Mouse (Mus musculus) embryo, embryonic 10 days (tissue): ENCODE data around the gene Zfp747.

ENCODE experiments used
- DNase-seq: peaks from one replicate; pipeline ENCODE4 v3.0.0-alpha.2; 2015; ENCODE audit warnings: low spot score

The Zfp747 gene

DNA sequence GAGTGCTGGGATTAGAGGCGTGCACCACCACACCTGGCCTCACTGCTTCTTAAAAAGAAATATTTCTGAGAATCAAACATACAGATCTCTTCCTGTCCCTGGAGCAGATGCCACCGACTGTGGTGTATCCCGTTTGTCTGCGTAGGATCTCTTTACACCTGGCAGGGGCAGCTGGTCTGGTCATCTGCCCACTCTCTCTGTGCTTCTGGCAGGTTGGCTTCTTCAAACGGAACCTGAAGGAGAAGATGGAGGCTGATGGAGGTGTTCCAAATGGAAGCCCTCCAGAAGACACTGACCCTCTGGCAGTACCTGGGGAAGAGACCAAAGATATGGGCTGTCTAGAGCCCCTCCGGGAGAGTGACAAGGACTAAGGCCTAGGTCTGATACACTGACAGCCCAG, 42.6 kb downstream of the Zfp747 start:
- no peak for DNase-seq

DNA sequence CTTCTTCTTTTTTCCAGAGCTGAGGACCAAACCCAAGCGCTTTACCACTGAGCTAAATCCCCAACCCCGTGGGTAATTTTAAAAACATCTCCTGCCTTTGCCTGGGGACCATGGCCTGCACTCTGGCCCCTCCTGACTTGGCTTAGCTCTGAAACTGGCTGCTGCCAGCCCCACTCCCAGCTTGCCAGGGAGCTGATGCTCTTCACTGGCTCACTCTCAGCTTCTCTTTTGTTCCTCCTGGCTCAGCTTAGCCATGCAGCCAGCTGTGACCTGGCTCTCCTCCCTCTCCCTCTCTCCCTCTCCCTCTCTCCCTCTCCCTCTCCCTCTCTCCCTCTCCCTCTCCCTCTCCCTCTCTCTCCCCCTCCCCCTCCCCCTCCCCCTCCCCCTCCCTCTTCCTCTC, 49.2 kb downstream of the Zfp747 start:
- no peak for DNase-seq

DNA sequence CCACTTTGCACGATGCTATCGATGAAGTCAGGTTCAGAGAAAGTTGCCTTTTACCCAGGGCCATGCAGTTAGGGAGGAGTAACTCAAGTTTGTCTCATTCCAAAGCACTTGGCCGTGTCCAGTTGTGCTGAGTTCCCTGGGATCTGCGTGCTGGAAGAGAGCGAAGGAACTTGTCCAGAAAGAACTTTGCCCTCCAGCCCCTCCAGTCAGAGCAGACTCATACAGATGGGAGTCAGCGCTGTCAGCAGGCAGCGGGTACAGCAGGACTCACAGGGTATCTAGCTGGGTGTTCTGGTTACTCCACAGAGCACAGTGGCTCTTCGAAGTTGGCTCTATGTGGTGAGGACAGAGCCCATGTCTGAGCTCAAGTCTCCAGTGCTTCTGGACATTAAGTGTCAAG, 50.3 kb downstream of the Zfp747 start:
- DNase-seq: no peak

DNA sequence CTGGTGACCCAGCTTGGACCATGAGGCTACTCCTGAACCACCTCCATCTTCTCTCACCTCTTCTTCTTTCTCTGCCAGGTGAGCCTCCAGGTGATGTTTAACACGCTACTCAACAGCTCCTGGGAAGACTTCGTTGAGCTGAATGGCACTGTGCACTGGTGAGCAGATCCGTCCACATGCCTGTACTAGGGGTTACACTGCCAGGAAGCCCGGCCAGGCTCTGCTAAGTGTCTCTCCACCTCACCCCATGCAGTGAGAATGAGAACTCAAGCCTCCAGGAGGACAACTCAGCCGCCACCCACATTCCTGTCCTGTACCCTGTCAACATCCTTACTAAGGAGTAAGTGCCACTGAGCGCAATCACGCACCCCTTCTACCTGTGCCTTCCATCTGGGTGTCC, 50.9 kb downstream of the Zfp747 start:
- DNase-seq: no peak
